Mouse (Mus musculus) midbrain, embryonic 12.5 days (tissue): ENCODE measurements around the gene Syn3. TPM values are rescaled to one million over a fixed set of nuclear protein-coding genes. Genes with fewer than 3 reads are reported as not detected.

Experiments used
- ATAC-seq: fragments of 200-750 bp; cut with Nextera tagmentation; 2 replicates; pipeline ENCODE4 v1.8.0; 2017; ENCODE audit warnings: low read depth, moderate TSS enrichment, moderate library complexity; ENCODE audit not compliant: low FRiP score
- H3K27ac ChIP-seq: fragments of 300-500 bp; sonication (generic); replicated peaks from 2 replicates; pipeline ENCODE4 v1.5.1; 2016; ENCODE audit warnings: mild to moderate bottlenecking
- H3K27me3 ChIP-seq: fragments of 300-500 bp; sonication (generic); 2 replicates; pipeline ENCODE4 v1.6.1; 2016; ENCODE audit warnings: mild to moderate bottlenecking
- H3K36me3 ChIP-seq: fragments of 300-500 bp; sonication (generic); 2 replicates; pipeline ENCODE4 v1.6.1; 2016
- H3K4me1 ChIP-seq: fragments of 300-500 bp; sonication (generic); 2 replicates; pipeline ENCODE4 v1.6.1; 2016
- H3K4me2 ChIP-seq: fragments of 300-500 bp; sonication (generic); replicated peaks from 2 replicates; pipeline ENCODE4 v1.6.1; 2016; ENCODE audit warnings: mild to moderate bottlenecking, moderate library complexity
- H3K4me3 ChIP-seq: fragments of 300-500 bp; sonication (generic); 2 replicates; pipeline ENCODE4 v1.5.1; 2016; ENCODE audit warnings: mild to moderate bottlenecking
- H3K9ac ChIP-seq: fragments of 300-500 bp; sonication (generic); replicated peaks from 2 replicates; pipeline ENCODE4 v1.6.1; 2016; ENCODE audit warnings: mild to moderate bottlenecking, moderate library complexity
- H3K9me3 ChIP-seq: fragments of 300-500 bp; sonication (generic); 2 replicates; pipeline ENCODE4 v1.6.1; 2016; ENCODE audit warnings: mild to moderate bottlenecking
- WGBS: fragments of 180-500 bp; shearing (Covaris S2); methylation state at CpG from one replicate; pipeline ENCODE4 v1.1.7; 2016; 5-methylcytosine and 5-hydroxymethylcytosine counted together
- polyA plus RNA-seq: library from polyadenylated mRNA; unstranded; fragments of >200 nt; fragmentation: Nextera tagmentation; extraction: Ambion mirVana; gene quantifications from 2 replicates; pipeline ENCODE4 v1.2.1, GENCODE M21; 2016

The Syn3 gene
- polyA plus RNA-seq, 1 experiment from 2014 or later = 7.3 TPM

- Histone ChIP-seq H3K9ac (no peak overlapping the region), H3K4me3 (no peak overlapping the region), H3K36me3 (no peaks in the 10 kb centered on the region), H3K9me3 (no peaks in the 10 kb centered on the region), H3K27ac (no peak overlapping the region), H3K4me2 (no peak overlapping the region), H3K4me1 (no peaks in the 10 kb centered on the region), H3K27me3 (no peaks in the 10 kb centered on the region)
- WGBS = 69% methylated on average over 8 of the region's 8 CpGs
- peak; percentile 52; the same call in 1 of the 2 replicates for ATAC-seq
Measured at GRCm38 (mm10) chr10:86376392-86377185, 122.1 kb downstream of the Syn3 start.

- H3K4me3 ChIP-seq = no peak overlapping the region
- H3K36me3 ChIP-seq = no peaks in the 10 kb centered on the region
- ATAC-seq = no peak
- no peaks in the 10 kb centered on the region for H3K9me3 ChIP-seq
- H3K4me1 ChIP-seq = no peaks in the 10 kb centered on the region
- no peaks in the 10 kb centered on the region for H3K27me3 ChIP-seq
- H3K27ac ChIP-seq = no peak overlapping the region
- H3K9ac ChIP-seq = no peak overlapping the region
- 74% methylated on average over 11 of the region's 11 CpGs for WGBS
- H3K4me2 ChIP-seq = no peak overlapping the region
Measured at GRCm38 (mm10) chr10:86375903-86376302, 122.8 kb downstream of the Syn3 start.

- H3K27ac ChIP-seq = no peak overlapping the region
- no peaks in the 10 kb centered on the region for H3K9me3 ChIP-seq
- H3K9ac ChIP-seq = no peak overlapping the region
- no peaks in the 10 kb centered on the region for H3K27me3 ChIP-seq
- no peak overlapping the region for H3K4me2 ChIP-seq
- ATAC-seq = no peak
- H3K4me1 ChIP-seq = no peaks in the 10 kb centered on the region
- no peak overlapping the region for H3K4me3 ChIP-seq
- no peaks in the 10 kb centered on the region for H3K36me3 ChIP-seq
- 92% methylated on average over 2 of the region's 2 CpGs for WGBS
Measured at GRCm38 (mm10) chr10:86374061-86374460, 124.6 kb downstream of the Syn3 start.

GRCm38 (mm10) chr10:86371561-86371960 lies 127.1 kb downstream of the Syn3 start:
- no peak overlapping the region for H3K4me3 ChIP-seq
- H3K4me2 ChIP-seq = no peak overlapping the region
- H3K4me1 ChIP-seq = no peaks in the 10 kb centered on the region
- H3K9me3 ChIP-seq = no peaks in the 10 kb centered on the region
- H3K27me3 ChIP-seq = no peaks in the 10 kb centered on the region
- H3K9ac ChIP-seq = no peak overlapping the region
- ATAC-seq = no peak
- no peak overlapping the region for H3K27ac ChIP-seq
- H3K36me3 ChIP-seq = no peaks in the 10 kb centered on the region

GRCm38 (mm10) chr10:86369346-86369745 lies 129.3 kb downstream of the Syn3 start:
- H3K4me1 ChIP-seq = no peaks in the 10 kb centered on the region
- H3K4me2 ChIP-seq = no peak overlapping the region
- H3K27ac ChIP-seq = no peak overlapping the region
- H3K9ac ChIP-seq = no peak overlapping the region
- H3K4me3 ChIP-seq = no peak overlapping the region
- ATAC-seq = no peak
- no peaks in the 10 kb centered on the region for H3K27me3 ChIP-seq
- no peaks in the 10 kb centered on the region for H3K36me3 ChIP-seq
- 86% methylated on average over 4 of the region's 4 CpGs for WGBS
- H3K9me3 ChIP-seq = no peaks in the 10 kb centered on the region

GRCm38 (mm10) chr10:86368811-86369210 lies 129.9 kb downstream of the Syn3 start:
- 90% methylated on average over 12 of the region's 12 CpGs for WGBS

GRCm38 (mm10) chr10:86367346-86367745 lies 131.3 kb downstream of the Syn3 start:
- Histone ChIP-seq H3K4me3 (no peak overlapping the region), H3K4me2 (no peak overlapping the region), H3K9ac (no peak overlapping the region), H3K27me3 (no peaks in the 10 kb centered on the region), H3K9me3 (no peaks in the 10 kb centered on the region), H3K27ac (no peak overlapping the region), H3K4me1 (no peaks in the 10 kb centered on the region), H3K36me3 (no peaks in the 10 kb centered on the region)
- whole genome bisulfite sequencing = 88% methylated on average over 4 of the region's 4 CpGs
- no peak for ATAC-seq

More at GRCm38 (mm10) chr10:86368811-86369210, 129.9 kb downstream of the Syn3 start:
- no peaks in the 10 kb centered on the region for H3K36me3 ChIP-seq
- no peak overlapping the region for H3K4me3 ChIP-seq
- no peaks in the 10 kb centered on the region for H3K27me3 ChIP-seq
- ATAC-seq = no peak
- no peaks in the 10 kb centered on the region for H3K9me3 ChIP-seq
- H3K9ac ChIP-seq = no peak overlapping the region
- no peaks in the 10 kb centered on the region for H3K4me1 ChIP-seq
- no peak overlapping the region for H3K4me2 ChIP-seq
- H3K27ac ChIP-seq = no peak overlapping the region

GRCm38 (mm10) chr10:86365632-86366092 lies 133.0 kb downstream of the Syn3 start:
- no peaks in the 10 kb centered on the region for H3K9me3 ChIP-seq
- H3K4me2 ChIP-seq = no peak overlapping the region
- H3K4me3 ChIP-seq = no peak overlapping the region
- no peaks in the 10 kb centered on the region for H3K36me3 ChIP-seq
- no peak overlapping the region for H3K9ac ChIP-seq
- peak; percentile 30; the same call in 1 of the 2 replicates for ATAC-seq
- no peaks in the 10 kb centered on the region for H3K27me3 ChIP-seq
- WGBS = 78% methylated on average over 5 of the region's 5 CpGs
- no peaks in the 10 kb centered on the region for H3K4me1 ChIP-seq
- H3K27ac ChIP-seq = no peak overlapping the region

- Histone ChIP-seq H3K4me3 (no peak overlapping the region), H3K27me3 (no peaks in the 10 kb centered on the region), H3K36me3 (no peaks in the 10 kb centered on the region), H3K4me1 (no peaks in the 10 kb centered on the region), H3K27ac (no peak overlapping the region), H3K9ac (no peak overlapping the region), H3K4me2 (no peak overlapping the region), H3K9me3 (no peaks in the 10 kb centered on the region)
- 81% methylated on average over 8 of the region's 8 CpGs for WGBS
- ATAC-seq = no peak
Measured at GRCm38 (mm10) chr10:86363669-86364309, 134.9 kb downstream of the Syn3 start.

GRCm38 (mm10) chr10:86359699-86360098 lies 139.0 kb downstream of the Syn3 start:
- WGBS = 77% methylated on average over 4 of the region's 4 CpGs
- Histone ChIP-seq H3K4me2 (no peak overlapping the region), H3K9ac (no peak overlapping the region), H3K27ac (no peak overlapping the region), H3K27me3 (no peaks in the 10 kb centered on the region), H3K4me1 (no peaks in the 10 kb centered on the region), H3K9me3 (no peaks in the 10 kb centered on the region), H3K4me3 (no peak overlapping the region), H3K36me3 (no peaks in the 10 kb centered on the region)
- ATAC-seq = no peak

GRCm38 (mm10) chr10:86359208-86359607 lies 139.5 kb downstream of the Syn3 start:
- ATAC-seq = no peak
- 56% methylated on average over 2 of the region's 2 CpGs for WGBS
- no peak overlapping the region for H3K9ac ChIP-seq

GRCm38 (mm10) chr10:86358307-86358975 lies 140.3 kb downstream of the Syn3 start:
- Histone ChIP-seq H3K27ac (no peak overlapping the region), H3K9me3 (no peaks in the 10 kb centered on the region), H3K4me2 (no peak overlapping the region), H3K36me3 (no peaks in the 10 kb centered on the region), H3K27me3 (no peaks in the 10 kb centered on the region), H3K9ac (no peak overlapping the region), H3K4me1 (no peaks in the 10 kb centered on the region), H3K4me3 (no peak overlapping the region)
- no peak for ATAC-seq
- WGBS = 74% methylated on average over 7 of the region's 7 CpGs

More at GRCm38 (mm10) chr10:86359208-86359607, 139.5 kb downstream of the Syn3 start:
- Histone ChIP-seq H3K27ac (no peak overlapping the region), H3K4me1 (no peaks in the 10 kb centered on the region), H3K36me3 (no peaks in the 10 kb centered on the region), H3K4me2 (no peak overlapping the region), H3K9me3 (no peaks in the 10 kb centered on the region), H3K27me3 (no peaks in the 10 kb centered on the region), H3K4me3 (no peak overlapping the region)
